In genomic region chr6:3509782-3510181, GRCm38 (mm10) we compare ENCODE assay signal across 8 mouse cellular contexts. TPM values are rescaled to one million over a fixed set of nuclear protein-coding genes. Genes with fewer than 3 reads are reported as not detected.
DNase-seq lines count a peak whose midpoint lies in the region; ATAC-seq lines count a peak whose summit lies in the region.

No protein-coding gene starts in this region.

- no peak overlapping the region for H3K4me2 ChIP-seq in heart, embryonic 12.5 days

- no peak for ATAC-seq in heart, embryonic 12.5 days (ENCODE audit: insufficient number of reproducible peaks, low FRiP score)
- ATAC-seq in inflammation-experienced regulatory T-cells, adult 6 months, result peak; percentile 77

- no peak overlapping the region for H3K9ac ChIP-seq in heart, embryonic 12.5 days

- no peak overlapping the region for H3K27ac ChIP-seq in heart, embryonic 12.5 days (ENCODE audit: poor library complexity, severe bottlenecking)

- H3K9me3 ChIP-seq in heart, embryonic 12.5 days (replicated peaks), result no peaks in the 10 kb centered on the region

- 28% methylated on average over 2 of the region's 2 CpGs for WGBS in heart, embryonic 12.5 days

- no peaks in the 10 kb centered on the region for H3K27me3 ChIP-seq in heart, embryonic 12.5 days (replicated peaks)

- no peak overlapping the region for H3K4me3 ChIP-seq in heart, embryonic 12.5 days

- no peaks in the 10 kb centered on the region for H3K36me3 ChIP-seq in heart, embryonic 12.5 days

- 0 out of 2 replicates have a peak, but pooled peaks cover 3% of the 10 kb centered on the region for H3K4me1 ChIP-seq in heart, embryonic 12.5 days (replicated peaks)

- peak; percentile 13 to 30 for DNase-seq in heart, adult 18-20 months
- peak; percentile 84 for DNase-seq in 3T3-L1 (ENCODE audit: low read depth, low spot score)
- DNase-seq in adipocyte (ENCODE audit: low spot score), result peak; percentile 79
- DNase-seq in retina, postnatal 1 day, result peak; percentile 73
- DNase-seq in frontal cortex, postnatal 10 days (ENCODE audit: low spot score in 2 of 2), result no peak
- no peak for DNase-seq in adrenal gland, adult 8-10 months

RNA-seq across cellular contexts. Expression of gene Vps50, which starts 11.6 kb away (rescaled TPM):
- total RNA-seq in heart, adult 18-20 months (2021), result 10 to 100 TPM; 15.0 to 15.5 TPM
- 23.6 and 26.0 TPM in 2 replicates for polyA plus RNA-seq in heart, embryonic 12.5 days (2016; fragmentation: Nextera tagmentation; extraction: Ambion mirVana)
- polyA plus RNA-seq in inflammation-experienced regulatory T-cells, adult 6 months (2017; shearing (Covaris generic)), result 10 to 100 TPM; 15.2 to 23.7 (median 17.1) TPM
- 10 to 100 TPM; 20.1 to 32.6 (median 26.9) TPM for total RNA-seq in adrenal gland, adult 8-10 months (2022)

RNA-seq across cellular contexts. Expression of gene Hepacam2, which starts 11.7 kb away (rescaled TPM):
- under 1 TPM in 1 of 2 experiments, not detected in 1; 0.44 TPM for total RNA-seq in heart, adult 18-20 months (2021)
- not detected in 2 replicates for polyA plus RNA-seq in heart, embryonic 12.5 days (2016; fragmentation: Nextera tagmentation; extraction: Ambion mirVana)
- polyA plus RNA-seq in inflammation-experienced regulatory T-cells, adult 6 months (2017; shearing (Covaris generic)), result under 1 TPM in 2 of 3 experiments, not detected in 1; 0.21 to 0.30 TPM
- under 1 TPM; 0.34 to 0.61 (median 0.47) TPM for total RNA-seq in adrenal gland, adult 8-10 months (2022)

Comparison
In these comparisons a context has a peak if more than half of its experiments do, and no peak if none do; other contexts are left out.
1. DNase-seq: peak in heart, adult 18-20 months (2 of 2), 3T3-L1 (single experiment), adipocyte (single experiment) and retina, postnatal 1 day (single experiment); none in frontal cortex, postnatal 10 days (0 of 2) and adrenal gland, adult 8-10 months (single experiment).